Mouse (Mus musculus) subcutaneous adipose tissue, adult 2 months (tissue): Measurements from ENCODE around the gene Pde6g. TPM values are rescaled to one million over a fixed set of nuclear protein-coding genes. Genes with fewer than 3 reads are reported as not detected.

Source experiments
- polyA plus RNA-seq: library from polyadenylated mRNA; depleted of rRNA; stranded (reverse); fragments of >200 nt; gene quantifications from 2 replicates; pipeline ENCODE4 v1.2.3, GENCODE M21; 2012; ENCODE audit warnings: low replicate concordance; rRNA removed

Gene Pde6g
- 0.70 and 1.1 TPM in 2 replicates for polyA plus RNA-seq

DNA sequence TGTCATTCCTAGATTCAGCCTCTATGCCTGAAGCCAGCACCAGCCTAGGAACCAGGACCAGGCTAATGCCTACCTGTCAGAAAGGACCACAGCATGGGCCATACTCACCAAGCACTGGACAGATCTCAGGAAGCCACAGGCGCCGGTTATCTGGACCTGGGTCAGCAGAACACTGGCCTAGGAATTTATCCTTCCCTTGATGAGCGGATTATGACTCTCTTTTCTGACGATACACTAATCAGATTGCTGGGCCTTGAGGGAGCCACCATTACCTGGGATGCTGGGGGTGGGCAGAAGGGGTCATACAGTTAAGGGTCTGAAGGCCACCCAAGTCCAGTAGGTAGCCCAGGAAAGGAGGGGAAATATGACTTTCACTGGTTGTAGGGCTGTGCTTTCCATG lies at the start of gene Pde6g:
Pde6g (minus strand) TSS at position 195 of the 400 bp plus-strand sequence.

GRCm38 (mm10) chr11:120491317-120492023 lies 38.2 kb upstream of the Pde6g start, which contains the start of gene Slc25a10:
Slc25a10 (plus strand) TSS chr11:120491840.

GRCm38 (mm10) chr11:120484265-120484981 lies 31.1 kb upstream of the Pde6g start, which contains the start of gene Mrpl12:
Mrpl12 (plus strand) TSS chr11:120484613.

GRCm38 (mm10) chr11:120467051-120467735 lies 13.9 kb upstream of the Pde6g start, which contains the start of gene Arl16:
Arl16 (minus strand) TSS chr11:120467607.

GRCm38 (mm10) chr11:120457772-120458751 lies 4.8 kb upstream of the Pde6g start, which contains the start of the genes Oxld1 and Ccdc137:
Oxld1 (minus strand) TSS chr11:120458068.
Ccdc137 (plus strand) TSS chr11:120458115.

DNA sequence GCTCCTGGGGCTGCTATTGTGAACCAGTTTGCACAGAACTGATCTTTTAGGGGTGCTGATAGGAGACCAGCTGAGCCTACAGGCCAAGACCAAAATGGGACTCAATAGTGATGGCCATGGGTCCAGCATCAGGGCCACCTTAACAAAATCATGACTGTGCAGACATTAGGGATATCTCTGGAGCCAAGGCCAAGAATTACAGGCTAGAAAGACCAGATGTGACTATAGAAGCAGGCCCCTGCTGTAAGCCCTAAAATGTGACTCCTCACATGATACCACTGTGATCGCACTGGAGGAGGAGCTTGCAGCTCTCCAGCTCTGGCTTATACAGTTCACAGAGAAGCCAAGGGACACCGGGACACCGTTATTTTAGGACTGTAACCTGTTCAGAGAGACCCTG lies 11.0 kb downstream of the Pde6g start, which contains the start of gene Tspan10:
Tspan10 (plus strand) TSS at position 301 of the 400 bp plus-strand sequence.

DNA sequence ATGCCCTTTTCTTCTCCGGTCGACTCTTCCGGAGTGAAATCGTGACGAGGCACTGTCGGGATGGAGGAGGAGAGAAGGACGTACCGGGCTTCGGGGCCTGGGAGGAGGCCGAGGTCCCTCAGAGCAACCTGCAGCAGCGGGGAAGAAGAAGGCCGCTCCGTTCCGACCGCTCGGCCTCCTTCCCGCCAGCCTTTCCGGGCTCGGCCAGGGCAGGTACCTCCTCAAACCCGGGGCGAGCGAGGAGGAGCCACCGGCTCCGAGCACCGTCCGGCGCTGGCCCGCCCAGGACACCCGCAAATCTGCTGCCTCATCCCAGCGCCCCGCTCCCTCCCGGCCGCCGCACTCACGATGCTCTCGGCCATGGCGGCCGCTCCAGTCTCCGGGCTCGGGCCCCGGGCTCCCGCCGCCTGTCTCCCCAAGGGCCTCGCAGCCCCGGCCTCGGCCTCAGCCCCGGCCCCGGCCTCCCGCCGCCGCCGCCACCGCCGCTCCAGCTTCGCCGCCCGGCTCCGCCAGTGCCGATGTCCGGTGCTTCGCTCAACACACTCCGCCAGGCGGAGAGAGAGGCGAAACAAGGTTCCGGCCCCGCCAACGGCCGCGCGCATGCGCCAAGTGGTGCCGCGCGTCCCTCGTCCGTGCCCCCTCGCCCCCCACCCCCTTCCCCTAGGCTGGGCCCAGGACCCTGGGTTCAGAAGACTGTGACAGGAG lies 16.0 kb downstream of the Pde6g start, which contains the start of gene Nploc4:
Nploc4 (minus strand) TSS at position 557 of the 705 bp plus-strand sequence.

Other genes starting within 250 kb of the Pde6g start
- gene Bahcc1, start 220.6 kb downstream of the Pde6g start, polyA plus RNA-seq, result 11.1 and 14.7 TPM in 2 replicates
- gene Actg1, start 105.0 kb downstream of the Pde6g start, polyA plus RNA-seq, result 1,196 and 1,314 TPM in 2 replicates
- not detected in 2 replicates for gene Fscn2, start 92.0 kb downstream of the Pde6g start, polyA plus RNA-seq
- 33.9 and 79.5 TPM in 2 replicates for gene Faap100, start 74.7 kb downstream of the Pde6g start, polyA plus RNA-seq
- 67.6 and 68.3 TPM in 2 replicates for gene Nploc4, start 15.8 kb downstream of the Pde6g start, polyA plus RNA-seq
- 0.09 TPM in 1 of 2 replicates, not detected in the other for gene Tspan10, start 10.9 kb downstream of the Pde6g start, polyA plus RNA-seq
- gene Oxld1, start 4.6 kb upstream of the Pde6g start, polyA plus RNA-seq, result 27.4 and 32.4 TPM in 2 replicates
- 15.0 and 26.0 TPM in 2 replicates for gene Ccdc137, start 4.6 kb upstream of the Pde6g start, polyA plus RNA-seq
- 29.0 and 40.5 TPM in 2 replicates for gene Arl16, start 14.1 kb upstream of the Pde6g start, polyA plus RNA-seq
- 108 and 111 TPM in 2 replicates for gene Mrpl12, start 31.1 kb upstream of the Pde6g start, polyA plus RNA-seq
- 651 and 925 TPM in 2 replicates for gene Slc25a10, start 38.3 kb upstream of the Pde6g start, polyA plus RNA-seq
- 1.3 and 3.8 TPM in 2 replicates for gene Gcgr, start 77.2 kb upstream of the Pde6g start, polyA plus RNA-seq
- 157 and 174 TPM in 2 replicates for gene Mcrip1, start 96.2 kb upstream of the Pde6g start, polyA plus RNA-seq
- gene Ppp1r27, start 97.6 kb upstream of the Pde6g start, polyA plus RNA-seq, result not detected in 2 replicates
- gene P4hb, start 119.8 kb upstream of the Pde6g start, polyA plus RNA-seq, result 212 and 315 TPM in 2 replicates
- 706 and 742 TPM in 2 replicates for gene Arhgdia, start 128.1 kb upstream of the Pde6g start, polyA plus RNA-seq
- gene Alyref, start 144.9 kb upstream of the Pde6g start, polyA plus RNA-seq, result 26.4 and 41.1 TPM in 2 replicates
- 102 and 121 TPM in 2 replicates for gene Anapc11, start 144.9 kb upstream of the Pde6g start, polyA plus RNA-seq
- gene Npb, start 155.0 kb upstream of the Pde6g start, polyA plus RNA-seq, result 0.39 and 2.5 TPM in 2 replicates
- gene Pcyt2, start 164.4 kb upstream of the Pde6g start, polyA plus RNA-seq, result 202 and 224 TPM in 2 replicates
- gene Sirt7, start 171.7 kb upstream of the Pde6g start, polyA plus RNA-seq, result 63.3 and 73.1 TPM in 2 replicates
- 53.4 and 67.3 TPM in 2 replicates for gene Mafg, start 180.1 kb upstream of the Pde6g start, polyA plus RNA-seq
- gene Pycr1, start 190.3 kb upstream of the Pde6g start, polyA plus RNA-seq, result 8.3 and 23.9 TPM in 2 replicates
- 0.14 TPM in 1 of 2 replicates, not detected in the other for gene Myadml2, start 194.7 kb upstream of the Pde6g start, polyA plus RNA-seq
- 5.0 TPM in 1 of 2 replicates, not detected in the other for gene Notum, start 207.7 kb upstream of the Pde6g start, polyA plus RNA-seq
- gene Aspscr1, start 219.5 kb upstream of the Pde6g start, polyA plus RNA-seq, result 89.5 and 105 TPM in 2 replicates